In the genomic region with DNA sequence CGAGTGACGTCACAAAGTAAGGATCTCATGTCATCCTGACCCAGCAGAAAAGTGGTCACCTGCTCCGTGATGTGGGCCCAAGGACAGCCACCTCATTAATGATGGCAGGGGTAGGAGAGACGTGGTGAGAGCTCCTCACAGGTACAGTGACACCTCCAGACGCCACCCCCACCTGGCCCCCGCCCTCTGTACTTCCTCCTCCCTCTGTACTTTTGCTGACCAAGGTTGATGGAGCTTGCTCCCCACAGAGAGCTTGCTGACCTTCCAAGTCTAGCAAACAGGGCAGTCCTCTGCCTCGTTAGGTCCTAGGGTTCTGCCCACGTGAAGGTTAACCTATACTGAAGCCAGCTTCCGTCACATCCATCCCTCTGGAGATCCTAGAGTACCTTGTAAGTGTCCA, we compare ENCODE assay signal across 19 mouse cellular contexts.
DNase-seq lines count a peak whose midpoint lies in the region; ATAC-seq and TF ChIP-seq lines count a peak whose summit lies in the region.
"Had no signal": no experiment of that assay in that cellular context is flagged by ENCODE, and none has a peak within 500 bp of the region (broad histone marks: within the 10 kb centered on the region; RNA-seq: fewer than 3 reads in every experiment).

No protein-coding gene starts in this region.

- peak overlapping the region; percentile 52 for H3K27ac ChIP-seq in kidney, adult 2 months (ENCODE audit: insufficient read depth, low read depth, low read length)
- H3K27ac ChIP-seq in midbrain, embryonic 10.5 days (replicated peaks) = peak overlapping the region; percentile 89; the same call in 1 of the 2 replicates
- no peak overlapping the region for H3K27ac ChIP-seq in midbrain, embryonic 16.5 days (ENCODE audit: low read length)
- H3K27ac ChIP-seq in limb, embryonic 10.5 days = peak overlapping the region; percentile 27; the same call in 1 of the 2 replicates
- H3K27ac ChIP-seq: embryonic facial prominence, embryonic 12.5 days had no signal

- TF ChIP-seq POLR2A in kidney, adult 2 months (IDR thresholded peaks at IDR 0.05; ENCODE audit: low read depth, low read length) = no peak

- no peak overlapping the region for H3K4me2 ChIP-seq in midbrain, embryonic 16.5 days (ENCODE audit: low read length)
- H3K4me2 ChIP-seq: embryonic facial prominence, embryonic 12.5 days; forebrain, embryonic 12.5 days had no signal

- peak; percentile 67 for DNase-seq in kidney, adult 2 months
- no peak for DNase-seq in kidney, postnatal 4 days
- DNase-seq in kidney, postnatal 25 days = peak; percentile 21 to 64
- DNase-seq in kidney, adult 8-10 months = no peak
- DNase-seq in midbrain, embryonic 10.5 days (ENCODE audit: low spot score) = no peak
- no peak for DNase-seq in limb, embryonic 10.5 days (ENCODE audit: low spot score)
- no peak for DNase-seq in gastrocnemius, postnatal 10 days
- DNase-seq: adrenal gland, adult 2 months; adrenal gland, postnatal 10 days; adrenal gland, postnatal 25 days; cerebellum, adult 11 months; cerebellum, adult 8-10 months; cerebellum, adult 9-11 months; embryo, embryonic 11 days; forebrain, postnatal 0 days had no signal

- H3K9me3 ChIP-seq in midbrain, embryonic 10.5 days (replicated peaks) = no peaks in the 10 kb centered on the region
- H3K9me3 ChIP-seq in midbrain, embryonic 16.5 days (replicated peaks; ENCODE audit: control insufficient read depth, low read length, poor library complexity, severe bottlenecking) = no peaks in the 10 kb centered on the region
- H3K9me3 ChIP-seq in limb, embryonic 10.5 days (replicated peaks) = no peaks in the 10 kb centered on the region
- H3K9me3 ChIP-seq: embryonic facial prominence, embryonic 12.5 days; forebrain, embryonic 12.5 days had no signal

- no peak for TF ChIP-seq CTCF in kidney, adult 2 months (conservative IDR thresholded peaks at IDR 0.05; ENCODE audit: insufficient read depth, insufficient read length, low read depth, low read length)

- no peak for ATAC-seq in midbrain, embryonic 16.5 days
- ATAC-seq: forebrain, embryonic 14.5 days; forebrain, postnatal 0 days had no signal

- no peaks in the 10 kb centered on the region for H3K36me3 ChIP-seq in kidney, adult 2 months (ENCODE audit: control insufficient read depth, insufficient read depth, low read length)
- H3K36me3 ChIP-seq in midbrain, embryonic 10.5 days = no peaks in the 10 kb centered on the region
- H3K36me3 ChIP-seq in midbrain, embryonic 16.5 days (ENCODE audit: control insufficient read depth, insufficient read depth, low read length) = no peaks in the 10 kb centered on the region
- no peaks in the 10 kb centered on the region for H3K36me3 ChIP-seq in limb, embryonic 10.5 days
- H3K36me3 ChIP-seq: embryonic facial prominence, embryonic 12.5 days; forebrain, embryonic 12.5 days had no signal

- H3K4me3 ChIP-seq in kidney, adult 2 months (ENCODE audit: insufficient read depth, low read depth, low read length) = no peak overlapping the region
- no peak overlapping the region for H3K4me3 ChIP-seq in midbrain, embryonic 10.5 days
- H3K4me3 ChIP-seq in midbrain, embryonic 16.5 days (ENCODE audit: low read depth, low read length) = no peak overlapping the region
- H3K4me3 ChIP-seq in limb, embryonic 10.5 days = no peak overlapping the region
- H3K4me3 ChIP-seq: embryonic facial prominence, embryonic 12.5 days; forebrain, embryonic 12.5 days had no signal

- H3K27me3 ChIP-seq in kidney, adult 2 months (replicated peaks; ENCODE audit: control insufficient read depth, insufficient read depth, low read length) = no peaks in the 10 kb centered on the region
- peaks cover 61% of the 10 kb centered on the region for H3K27me3 ChIP-seq in midbrain, embryonic 10.5 days (ENCODE audit: low read depth, poor library complexity, severe bottlenecking)
- H3K27me3 ChIP-seq in midbrain, embryonic 16.5 days (ENCODE audit: control insufficient read depth, insufficient read depth, low read depth, low read length) = no peaks in the 10 kb centered on the region
- H3K27me3 ChIP-seq in limb, embryonic 10.5 days (ENCODE audit: low read depth, poor library complexity, severe bottlenecking) = peaks cover 57% of the 10 kb centered on the region

- 65% methylated on average over 9 of the region's 9 CpGs for WGBS in kidney, adult 2 months
- 78% methylated on average over 9 of the region's 9 CpGs for WGBS in midbrain, embryonic 10.5 days
- WGBS in midbrain, embryonic 16.5 days = 84% methylated on average over 9 of the region's 9 CpGs
- 88% methylated on average over 9 of the region's 9 CpGs for WGBS in limb, embryonic 10.5 days

- peaks cover 51% of the 10 kb centered on the region for H3K4me1 ChIP-seq in kidney, adult 2 months (ENCODE audit: control insufficient read depth, insufficient read depth, low read length)
- H3K4me1 ChIP-seq in midbrain, embryonic 10.5 days = peaks cover 75% of the 10 kb centered on the region
- peaks cover 25% of the 10 kb centered on the region for H3K4me1 ChIP-seq in midbrain, embryonic 16.5 days (ENCODE audit: control insufficient read depth, insufficient read depth, low read length)
- H3K4me1 ChIP-seq in limb, embryonic 10.5 days = peaks cover 86% of the 10 kb centered on the region

- no peak overlapping the region for H3K9ac ChIP-seq in midbrain, embryonic 16.5 days (ENCODE audit: low read depth, low read length)
- H3K9ac ChIP-seq: embryonic facial prominence, embryonic 12.5 days; forebrain, embryonic 12.5 days; forebrain, postnatal 0 days had no signal

Comparison
In these comparisons a context has a peak if more than half of its experiments do, and no peak if none do; other contexts are left out.
1. DNase-seq: peak in kidney, adult 2 months (single experiment) and kidney, postnatal 25 days (2 of 2); none in kidney, postnatal 4 days (0 of 2), kidney, adult 8-10 months (0 of 2), midbrain, embryonic 10.5 days (single experiment), limb, embryonic 10.5 days (single experiment) and gastrocnemius, postnatal 10 days (single experiment).